Mouse (Mus musculus): ENCODE measurements around the gene Gtse1. TPM values are rescaled to one million over a fixed set of nuclear protein-coding genes. Genes with fewer than 3 reads are reported as not detected.

Gtse1 gene
- polyA plus RNA-seq, 1 experiment from 2014 or later, result 33.2 TPM

GRCm38 (mm10) chr15:85877336-85877735 is 17.8 kb downstream of the Gtse1 start:
- Histone ChIP-seq H3K4me1 (peaks cover 10% of the 10 kb centered on the region; the same call in 1 of the 2 replicates), H3K9ac (no peak overlapping the region), H3K27ac (no peak overlapping the region), H3K27me3 (no peaks in the 10 kb centered on the region), H3K36me3 (peaks cover 51% of the 10 kb centered on the region), H3K4me3 (no peak overlapping the region), H3K9me3 (no peaks in the 10 kb centered on the region), H3K4me2 (replicated peaks) (no peak overlapping the region)
- WGBS, result 91% methylated on average over 7 of the region's 7 CpGs
- ATAC-seq (ENCODE audit: insufficient number of reproducible peaks, insufficient read depth, low FRiP score, low TSS enrichment), result no peak

GRCm38 (mm10) chr15:85878848-85879497 is 19.4 kb downstream of the Gtse1 start, which contains the start of gene Trmu:
Gene Trmu (plus strand): TSS chr15:85879312.
- Histone ChIP-seq H3K4me2 (replicated peaks) (peak within 1 kb of the TSS; percentile 69), H3K27ac (peak within 1 kb of the TSS; percentile 86), H3K9me3 (no peaks in the 10 kb centered on the region), H3K36me3 (peaks cover 49% of the 10 kb centered on the region), H3K4me1 (peaks cover 10% of the 10 kb centered on the region; the same call in 1 of the 2 replicates), H3K27me3 (no peaks in the 10 kb centered on the region), H3K9ac (peak within 1 kb of the TSS; percentile 90), H3K4me3 (peak within 1 kb of the TSS; percentile 79)
- peak; percentile 93 for ATAC-seq (ENCODE audit: insufficient number of reproducible peaks, insufficient read depth, low FRiP score, low TSS enrichment)
- under 1% methylated on average over 47 of the region's 50 CpGs for WGBS

- 2% methylated on average over 18 of the region's 18 CpGs for WGBS
- H3K27ac ChIP-seq, result peak overlapping the region; percentile 86
- peaks cover 47% of the 10 kb centered on the region for H3K36me3 ChIP-seq
- peak overlapping the region; percentile 79 for H3K4me3 ChIP-seq
- H3K4me1 ChIP-seq, result peaks cover 10% of the 10 kb centered on the region; the same call in 1 of the 2 replicates
- H3K4me2 ChIP-seq (replicated peaks), result peak overlapping the region; percentile 69
- no peaks in the 10 kb centered on the region for H3K27me3 ChIP-seq
- no peaks in the 10 kb centered on the region for H3K9me3 ChIP-seq
- ATAC-seq (ENCODE audit: insufficient number of reproducible peaks, insufficient read depth, low FRiP score, low TSS enrichment), result no peak; the same call in 1 of the 2 replicates
- peak overlapping the region; percentile 90 for H3K9ac ChIP-seq
Measured at GRCm38 (mm10) chr15:85879498-85879895, 20.0 kb downstream of the Gtse1 start.

GRCm38 (mm10) chr15:85885606-85886005 is 26.1 kb downstream of the Gtse1 start:
- ATAC-seq (ENCODE audit: insufficient number of reproducible peaks, insufficient read depth, low FRiP score, low TSS enrichment), result no peak
- Histone ChIP-seq H3K9me3 (no peaks in the 10 kb centered on the region), H3K27me3 (no peaks in the 10 kb centered on the region), H3K9ac (no peak overlapping the region), H3K27ac (no peak overlapping the region), H3K4me1 (0 out of 2 replicates have a peak, but pooled peaks cover under 1% of the 10 kb centered on the region), H3K36me3 (peaks cover 52% of the 10 kb centered on the region), H3K4me3 (no peak overlapping the region), H3K4me2 (replicated peaks) (no peak overlapping the region)
- WGBS, result 86% methylated on average over 5 of the region's 5 CpGs

GRCm38 (mm10) chr15:85889235-85889634 is 29.7 kb downstream of the Gtse1 start:
- 92% methylated on average over 4 of the region's 4 CpGs for WGBS
- no peak overlapping the region for H3K27ac ChIP-seq

GRCm38 (mm10) chr15:85891971-85892370 is 32.4 kb downstream of the Gtse1 start:
- H3K36me3 ChIP-seq, result peaks cover 72% of the 10 kb centered on the region
- no peaks in the 10 kb centered on the region for H3K4me1 ChIP-seq
- ATAC-seq (ENCODE audit: insufficient number of reproducible peaks, insufficient read depth, low FRiP score, low TSS enrichment), result no peak
- H3K27me3 ChIP-seq, result no peaks in the 10 kb centered on the region
- WGBS, result 90% methylated on average over 10 of the region's 10 CpGs
- H3K4me3 ChIP-seq, result no peak overlapping the region
- H3K4me2 ChIP-seq (replicated peaks), result no peak overlapping the region
- no peaks in the 10 kb centered on the region for H3K9me3 ChIP-seq
- H3K27ac ChIP-seq, result no peak overlapping the region
- no peak overlapping the region for H3K9ac ChIP-seq

More at GRCm38 (mm10) chr15:85889235-85889634, 29.7 kb downstream of the Gtse1 start:
- peaks cover 71% of the 10 kb centered on the region for H3K36me3 ChIP-seq
- no peak overlapping the region for H3K4me3 ChIP-seq
- no peak for ATAC-seq (ENCODE audit: insufficient number of reproducible peaks, insufficient read depth, low FRiP score, low TSS enrichment)
- H3K4me2 ChIP-seq (replicated peaks), result no peak overlapping the region
- H3K27me3 ChIP-seq, result no peaks in the 10 kb centered on the region
- no peaks in the 10 kb centered on the region for H3K9me3 ChIP-seq
- H3K9ac ChIP-seq, result no peak overlapping the region
- no peaks in the 10 kb centered on the region for H3K4me1 ChIP-seq

GRCm38 (mm10) chr15:85892498-85893118 is 33.1 kb downstream of the Gtse1 start:
- no peak overlapping the region for H3K27ac ChIP-seq
- H3K9ac ChIP-seq, result no peak overlapping the region
- H3K9me3 ChIP-seq, result no peaks in the 10 kb centered on the region
- no peaks in the 10 kb centered on the region for H3K27me3 ChIP-seq
- no peak overlapping the region for H3K4me2 ChIP-seq (replicated peaks)
- no peak for ATAC-seq (ENCODE audit: insufficient number of reproducible peaks, insufficient read depth, low FRiP score, low TSS enrichment)
- no peaks in the 10 kb centered on the region for H3K4me1 ChIP-seq
- H3K4me3 ChIP-seq, result no peak overlapping the region
- WGBS, result 82% methylated on average over 13 of the region's 13 CpGs
- H3K36me3 ChIP-seq, result peaks cover 79% of the 10 kb centered on the region

GRCm38 (mm10) chr15:85893871-85894270 is 34.3 kb downstream of the Gtse1 start:
- H3K4me3 ChIP-seq, result no peak overlapping the region
- H3K9me3 ChIP-seq, result no peaks in the 10 kb centered on the region
- no peak overlapping the region for H3K9ac ChIP-seq
- ATAC-seq (ENCODE audit: insufficient number of reproducible peaks, insufficient read depth, low FRiP score, low TSS enrichment), result no peak
- 85% methylated on average over 7 of the region's 7 CpGs for WGBS
- H3K4me1 ChIP-seq, result no peaks in the 10 kb centered on the region
- H3K27ac ChIP-seq, result no peak overlapping the region
- H3K27me3 ChIP-seq, result no peaks in the 10 kb centered on the region
- H3K36me3 ChIP-seq, result peaks cover 80% of the 10 kb centered on the region
- H3K4me2 ChIP-seq (replicated peaks), result no peak overlapping the region

- 14% methylated on average over 8 of the region's 8 CpGs for WGBS
- ATAC-seq (ENCODE audit: insufficient number of reproducible peaks, insufficient read depth, low FRiP score, low TSS enrichment), result no peak
- no peak overlapping the region; the same call in 1 of the 2 replicates for H3K9ac ChIP-seq
- H3K9me3 ChIP-seq, result no peaks in the 10 kb centered on the region
- H3K27ac ChIP-seq, result no peak overlapping the region
- H3K36me3 ChIP-seq, result peaks cover 85% of the 10 kb centered on the region
- no peaks in the 10 kb centered on the region for H3K4me1 ChIP-seq
- no peaks in the 10 kb centered on the region for H3K27me3 ChIP-seq
- H3K4me3 ChIP-seq, result no peak overlapping the region
- H3K4me2 ChIP-seq (replicated peaks), result no peak overlapping the region
Measured at GRCm38 (mm10) chr15:85896284-85896683, 36.7 kb downstream of the Gtse1 start.

GRCm38 (mm10) chr15:85897113-85897512 is 37.6 kb downstream of the Gtse1 start:
- no peak overlapping the region for H3K4me3 ChIP-seq
- 88% methylated on average over 10 of the region's 10 CpGs for WGBS
- ATAC-seq (ENCODE audit: insufficient number of reproducible peaks, insufficient read depth, low FRiP score, low TSS enrichment), result no peak

GRCm38 (mm10) chr15:85899396-85899795 is 39.9 kb downstream of the Gtse1 start:
- Histone ChIP-seq H3K4me1 (no peaks in the 10 kb centered on the region), H3K27ac (no peak overlapping the region), H3K36me3 (peaks cover 55% of the 10 kb centered on the region), H3K9me3 (no peaks in the 10 kb centered on the region), H3K9ac (no peak overlapping the region), H3K27me3 (no peaks in the 10 kb centered on the region), H3K4me3 (no peak overlapping the region), H3K4me2 (replicated peaks) (no peak overlapping the region)
- no peak for ATAC-seq (ENCODE audit: insufficient number of reproducible peaks, insufficient read depth, low FRiP score, low TSS enrichment)
- WGBS, result 62% methylated on average over 6 of the region's 6 CpGs

More at GRCm38 (mm10) chr15:85897113-85897512, 37.6 kb downstream of the Gtse1 start:
- no peaks in the 10 kb centered on the region for H3K4me1 ChIP-seq
- no peak overlapping the region for H3K27ac ChIP-seq
- no peaks in the 10 kb centered on the region for H3K9me3 ChIP-seq
- H3K4me2 ChIP-seq (replicated peaks), result no peak overlapping the region
- peaks cover 77% of the 10 kb centered on the region for H3K36me3 ChIP-seq
- H3K27me3 ChIP-seq, result no peaks in the 10 kb centered on the region
- no peak overlapping the region for H3K9ac ChIP-seq

- ATAC-seq (ENCODE audit: insufficient number of reproducible peaks, insufficient read depth, low FRiP score, low TSS enrichment), result no peak
- 88% methylated on average over 8 of the region's 8 CpGs for WGBS
- H3K4me3 ChIP-seq, result no peak overlapping the region
- H3K9ac ChIP-seq, result no peak overlapping the region
- H3K27me3 ChIP-seq, result no peaks in the 10 kb centered on the region
- H3K36me3 ChIP-seq, result peaks cover 45% of the 10 kb centered on the region
- H3K4me2 ChIP-seq (replicated peaks), result no peak overlapping the region
- H3K9me3 ChIP-seq, result no peaks in the 10 kb centered on the region
- no peak overlapping the region for H3K27ac ChIP-seq
- no peaks in the 10 kb centered on the region for H3K4me1 ChIP-seq
Measured at GRCm38 (mm10) chr15:85900318-85900717, 40.8 kb downstream of the Gtse1 start.
